Mouse (Mus musculus) lung, postnatal 36 days (tissue): ENCODE data around the gene Gpn1.

Experiments used
- DNase-seq: peaks from one replicate; pipeline ENCODE4 v3.0.0; 2022; ENCODE audit warnings: mixed read lengths

Gpn1 gene

GRCm38 (mm10) chr5:31560352-31560751 is 65.8 kb downstream of the Gpn1 start:
- DNase-seq = no peak

GRCm38 (mm10) chr5:31562036-31562666 is 67.6 kb downstream of the Gpn1 start:
- peak; percentile 58 for DNase-seq
